Mouse (Mus musculus) hindbrain, embryonic 12.5 days (tissue): ENCODE data around the gene Atp6v1g3. TPM values are rescaled to one million over a fixed set of nuclear protein-coding genes. Genes with fewer than 3 reads are reported as not detected.
A peak's percentile ranks its signal among the peaks of the same experiment; 100 is the strongest.

Experiments
- ATAC-seq: fragments of 200-750 bp; cut with Nextera tagmentation; 2 replicates; pipeline ENCODE4 v1.8.0; 2017; ENCODE audit warnings: moderate TSS enrichment; ENCODE audit not compliant: low FRiP score
- H3K27ac ChIP-seq: fragments of 300-500 bp; sonication (generic); 2 replicates; pipeline ENCODE4 v1.5.1; 2016; ENCODE audit warnings: mild to moderate bottlenecking
- H3K27me3 ChIP-seq: fragments of 300-500 bp; sonication (generic); 2 replicates; pipeline ENCODE4 v1.6.1; 2016; ENCODE audit warnings: mild to moderate bottlenecking
- H3K36me3 ChIP-seq: fragments of 300-500 bp; sonication (generic); 2 replicates; pipeline ENCODE4 v1.6.1; 2016; ENCODE audit warnings: mild to moderate bottlenecking
- H3K4me1 ChIP-seq: fragments of 300-500 bp; sonication (generic); 2 replicates; pipeline ENCODE4 v1.6.1; 2016
- H3K4me2 ChIP-seq: fragments of 300-500 bp; sonication (generic); replicated peaks from 2 replicates; pipeline ENCODE4 v1.6.1; 2016; ENCODE audit warnings: mild to moderate bottlenecking
- H3K4me3 ChIP-seq: fragments of 300-500 bp; sonication (generic); 2 replicates; pipeline ENCODE4 v1.5.1; 2016; ENCODE audit warnings: mild to moderate bottlenecking
- H3K9ac ChIP-seq: fragments of 300-500 bp; sonication (generic); 2 replicates; pipeline ENCODE4 v1.6.1; 2016; ENCODE audit warnings: mild to moderate bottlenecking, moderate library complexity
- H3K9me3 ChIP-seq: fragments of 300-500 bp; sonication (generic); replicated peaks from 2 replicates; pipeline ENCODE4 v1.6.1; 2016; ENCODE audit warnings: mild to moderate bottlenecking
- WGBS: fragments of 180-500 bp; shearing (Covaris S2); methylation state at CpG from one replicate; pipeline ENCODE4 v1.1.7; 2016; 5-methylcytosine and 5-hydroxymethylcytosine counted together
- polyA plus RNA-seq: library from polyadenylated mRNA; unstranded; fragments of >200 nt; fragmentation: Nextera tagmentation; extraction: Ambion mirVana; gene quantifications from 2 replicates; pipeline ENCODE4 v1.2.1, GENCODE M21; 2016

Atp6v1g3 gene
- polyA plus RNA-seq, 1 experiment from 2014 or later: not detected

- H3K27ac ChIP-seq: no peak overlapping the region
- peaks cover 17% of the 10 kb centered on the region for H3K4me1 ChIP-seq
- H3K27me3 ChIP-seq: no peaks in the 10 kb centered on the region
- H3K9ac ChIP-seq: no peak overlapping the region
- no peaks in the 10 kb centered on the region for H3K36me3 ChIP-seq
- 17% methylated on average over 12 of the region's 12 CpGs for WGBS
- peak; percentile 51; the same call in 1 of the 2 replicates for ATAC-seq
- no peak overlapping the region for H3K4me3 ChIP-seq
- H3K9me3 ChIP-seq: no peaks in the 10 kb centered on the region
- peak overlapping the region; percentile 43 for H3K4me2 ChIP-seq
Observed at GRCm38 (mm10) chr1:138328320-138328719, 54.8 kb downstream of the Atp6v1g3 start.

DNA sequence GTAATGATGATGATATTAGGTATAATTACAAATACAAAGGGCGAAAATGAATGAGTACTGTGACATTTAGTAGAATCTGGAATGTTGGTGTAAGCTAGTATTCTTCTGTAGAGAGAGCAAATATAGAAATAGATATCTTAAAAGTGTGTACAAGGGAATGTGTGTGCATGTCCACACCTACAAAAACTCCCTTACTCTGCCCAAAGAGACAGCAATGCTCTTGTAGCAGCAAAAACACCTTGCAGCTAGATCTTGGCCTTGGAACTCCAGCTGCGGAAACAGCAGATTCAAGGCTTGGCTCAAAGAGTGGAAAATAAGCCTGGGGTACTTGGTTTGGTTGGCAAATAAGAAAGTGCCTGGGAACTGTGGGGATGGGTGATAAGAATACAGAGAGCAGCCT, 57.0 kb downstream of the Atp6v1g3 start:
- no peak overlapping the region for H3K27ac ChIP-seq
- 96% methylated on average over 2 of the region's 2 CpGs for WGBS

DNA sequence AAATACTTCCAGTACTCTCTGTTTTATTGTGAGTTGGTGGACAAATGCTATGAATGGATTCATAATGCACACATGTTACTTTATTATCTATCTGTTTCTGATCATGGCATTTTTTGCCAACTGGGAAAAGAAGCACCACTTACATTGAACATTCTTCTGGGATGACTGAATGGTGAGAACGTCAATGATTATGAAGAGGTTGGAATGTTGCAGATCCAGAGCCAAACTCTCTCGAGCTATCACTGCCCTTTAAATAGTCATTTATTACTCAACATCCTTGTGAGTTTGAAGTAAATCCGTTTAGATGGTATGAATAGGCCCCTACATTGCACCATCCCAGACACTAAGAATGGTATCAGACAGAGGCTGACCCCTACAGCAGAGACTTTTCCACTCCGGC, 58.1 kb downstream of the Atp6v1g3 start:
- Histone ChIP-seq H3K4me3 (no peak overlapping the region), H3K27ac (no peak overlapping the region), H3K9me3 (no peaks in the 10 kb centered on the region), H3K36me3 (no peaks in the 10 kb centered on the region), H3K4me1 (peaks cover 6% of the 10 kb centered on the region), H3K27me3 (no peaks in the 10 kb centered on the region), H3K4me2 (no peak overlapping the region), H3K9ac (no peak overlapping the region)
- WGBS: 77% methylated on average over 4 of the region's 4 CpGs
- no peak for ATAC-seq

More for the DNA sequence above, 57.0 kb downstream of the Atp6v1g3 start:
- no peak overlapping the region for H3K9ac ChIP-seq
- no peaks in the 10 kb centered on the region for H3K27me3 ChIP-seq
- no peaks in the 10 kb centered on the region for H3K36me3 ChIP-seq
- H3K4me2 ChIP-seq: no peak overlapping the region
- no peak overlapping the region for H3K4me3 ChIP-seq
- no peaks in the 10 kb centered on the region for H3K9me3 ChIP-seq
- peaks cover 16% of the 10 kb centered on the region for H3K4me1 ChIP-seq
- no peak for ATAC-seq

GRCm38 (mm10) chr1:138334701-138335100, 61.2 kb downstream of the Atp6v1g3 start:
- H3K4me1 ChIP-seq: no peaks in the 10 kb centered on the region
- H3K27ac ChIP-seq: no peak overlapping the region
- no peak overlapping the region for H3K4me2 ChIP-seq
- H3K9me3 ChIP-seq: no peaks in the 10 kb centered on the region
- H3K36me3 ChIP-seq: no peaks in the 10 kb centered on the region
- no peak overlapping the region for H3K4me3 ChIP-seq
- H3K27me3 ChIP-seq: no peaks in the 10 kb centered on the region
- no peak for ATAC-seq
- no peak overlapping the region for H3K9ac ChIP-seq
- WGBS: 73% methylated on average over 2 of the region's 2 CpGs

- no peak overlapping the region for H3K4me3 ChIP-seq
- ATAC-seq: no peak
Observed at GRCm38 (mm10) chr1:138337417-138337816, 63.9 kb downstream of the Atp6v1g3 start.

More at GRCm38 (mm10) chr1:138337417-138337816, 63.9 kb downstream of the Atp6v1g3 start:
- no peaks in the 10 kb centered on the region for H3K9me3 ChIP-seq
- H3K27me3 ChIP-seq: no peaks in the 10 kb centered on the region
- H3K9ac ChIP-seq: no peak overlapping the region
- no peak overlapping the region for H3K4me2 ChIP-seq
- 87% methylated on average over 2 of the region's 2 CpGs for WGBS
- no peak overlapping the region for H3K27ac ChIP-seq
- H3K36me3 ChIP-seq: no peaks in the 10 kb centered on the region
- no peaks in the 10 kb centered on the region for H3K4me1 ChIP-seq

Other genes starting within 250 kb of the Atp6v1g3 start
- 1.5 TPM in 2 replicates for gene Ptprc, start 98.0 kb upstream of the Atp6v1g3 start, polyA plus RNA-seq